Mouse (Mus musculus): ENCODE results near the gene Abcg3.
"Not testable (repeated sequence)": the region's sequence is repeated elsewhere in the genome, so short reads cannot be mapped to it uniquely, and the experiment has no call there.

The Abcg3 gene

DNA sequence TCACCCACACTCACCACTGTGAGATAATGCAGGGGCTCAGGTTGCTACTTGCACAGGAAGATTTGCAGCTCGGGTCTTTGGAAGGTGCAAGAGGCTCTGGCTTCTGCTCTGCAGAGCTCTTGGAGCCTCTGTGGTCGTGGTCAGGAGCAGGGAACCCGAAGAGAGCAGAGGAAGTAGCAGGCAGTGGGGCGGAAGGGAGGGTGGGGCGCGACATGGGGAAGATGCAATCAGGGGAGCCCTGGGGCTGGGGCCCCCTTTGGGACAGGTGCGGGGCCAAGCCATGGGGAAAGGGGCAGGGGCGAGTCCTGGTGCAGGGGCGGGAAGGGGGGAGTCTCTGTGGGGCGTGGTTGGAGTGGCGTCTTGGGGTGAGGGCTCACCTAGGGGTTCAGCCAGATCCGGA, at the start of gene Abcg3:
Gene Abcg3 (minus strand): TSS at position 184 of the 400 bp plus-strand sequence.
- in situ Hi-C loops (cut with MboI; ENCODE audit: unreplicated experiment in 2 of 2), result loop anchor here (10.0 to 25.0 kb wide), 6 partner anchors 132 to 882 kb away; partner anchors contain the start of gene Lrrc8d (in 1 of the 2)

DNA sequence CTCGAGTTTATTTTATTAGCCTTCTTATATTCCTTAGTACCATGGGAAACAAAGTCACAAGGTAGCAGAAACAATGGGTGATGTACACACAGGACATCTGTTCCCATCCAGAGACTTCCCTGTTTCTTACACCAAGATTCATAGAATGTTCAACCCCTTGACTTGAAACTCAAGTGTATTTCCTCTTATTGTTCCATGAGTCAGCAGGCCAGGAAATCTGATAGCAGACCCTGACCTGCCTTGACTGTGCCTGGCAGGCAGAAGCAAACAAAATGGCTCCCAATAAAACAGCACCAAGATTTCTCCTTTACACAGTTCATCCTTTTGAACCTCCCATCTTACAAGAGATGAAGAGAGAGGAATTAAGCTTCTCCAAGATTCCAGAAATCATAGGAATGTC, 30.0 kb upstream of the Abcg3 start:
- in situ Hi-C loops (cut with MboI; ENCODE audit: unreplicated experiment in 2 of 2), result no loop called here

- in situ Hi-C loops (cut with MboI; ENCODE audit: unreplicated experiment in 2 of 2), result no loop called here
Observed at GRCm38 (mm10) chr5:105011570-105011969, 29.1 kb upstream of the Abcg3 start.

GRCm38 (mm10) chr5:105010376-105010775, 27.9 kb upstream of the Abcg3 start:
- in situ Hi-C loops (cut with MboI; ENCODE audit: unreplicated experiment in 2 of 2), result no loop called here

- in situ Hi-C loops (cut with MboI; ENCODE audit: unreplicated experiment in 2 of 2), result loop anchor here (5.0 to 25.0 kb wide), 9 partner anchors 125 to 875 kb away; partner anchors contain the start of gene Lrrc8d (in 1 of the 2)
Observed at GRCm38 (mm10) chr5:104989411-104989810, 6.9 kb upstream of the Abcg3 start.

DNA sequence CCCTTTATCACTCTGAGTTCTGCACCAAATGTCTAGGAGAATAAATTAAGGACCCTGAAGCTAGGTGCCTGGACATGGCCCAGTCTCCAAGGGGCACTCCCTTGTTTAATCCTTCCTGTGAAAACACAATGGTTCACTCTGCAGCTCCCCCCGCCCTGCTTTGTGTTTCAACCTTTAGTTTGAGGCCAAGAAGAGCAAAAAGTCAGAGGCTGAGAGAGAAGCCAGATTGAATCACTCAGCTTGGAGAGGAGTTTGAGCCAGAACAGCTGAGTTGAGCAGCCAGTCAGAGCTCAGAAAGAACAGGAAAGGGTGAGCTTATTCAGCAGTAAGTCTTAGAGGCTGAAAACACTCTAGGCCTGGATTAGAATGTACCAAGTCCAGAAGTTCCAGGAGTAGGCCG, 5.5 kb upstream of the Abcg3 start:
- in situ Hi-C loops (cut with MboI; ENCODE audit: unreplicated experiment in 2 of 2), result loop anchor here (5.0 to 25.0 kb wide), 9 partner anchors 127 to 877 kb away; partner anchors contain the start of gene Lrrc8d (in 1 of the 2)

GRCm38 (mm10) chr5:104986706-104987105, 4.2 kb upstream of the Abcg3 start:
- in situ Hi-C loops (cut with MboI; ENCODE audit: unreplicated experiment in 2 of 2), result loop anchor here (5.0 to 25.0 kb wide), 9 partner anchors 128 to 878 kb away; partner anchors contain the start of gene Lrrc8d (in 1 of the 2)

- in situ Hi-C loops (cut with MboI; ENCODE audit: unreplicated experiment in 2 of 2), result loop anchor here (25.0 kb wide), 2 partner anchors 708 to 883 kb away; partner anchors contain the start of gene Lrrc8d (in 1 of the 2)
Observed at GRCm38 (mm10) chr5:104979040-104979513, 3.4 kb downstream of the Abcg3 start.

DNA sequence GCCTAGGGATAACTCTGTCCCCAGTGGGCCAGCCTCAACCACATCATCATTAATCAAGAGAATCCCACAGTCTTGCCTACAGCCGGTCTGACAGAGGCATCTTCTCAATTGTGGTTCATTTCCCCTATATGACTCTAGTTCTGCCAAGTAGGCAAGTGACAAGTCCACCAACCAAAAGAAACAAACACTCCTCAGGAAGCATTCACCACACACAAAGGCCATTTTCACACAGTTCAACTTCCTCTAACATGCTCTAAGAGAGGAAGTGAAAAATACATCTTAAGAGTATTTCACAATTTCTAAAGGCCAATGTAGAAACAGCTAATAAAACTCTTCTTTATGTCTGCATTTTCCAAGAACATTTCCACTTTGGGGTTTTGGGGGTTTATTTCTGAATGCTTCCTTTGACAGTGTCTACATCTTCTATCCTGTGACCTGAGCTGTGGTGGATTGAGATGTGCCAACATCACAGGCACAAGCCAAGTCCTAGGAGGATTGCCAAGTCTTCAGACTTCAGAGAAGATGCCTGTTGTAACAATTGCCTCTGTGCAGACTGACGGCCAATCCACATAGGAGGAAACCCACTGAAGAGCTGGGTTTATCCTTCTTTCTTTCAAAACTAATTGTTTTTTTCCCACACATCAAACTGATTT, 24.3 kb downstream of the Abcg3 start:
- in situ Hi-C loops (cut with MboI; ENCODE audit: unreplicated experiment in 2 of 2), result no loop called here

DNA sequence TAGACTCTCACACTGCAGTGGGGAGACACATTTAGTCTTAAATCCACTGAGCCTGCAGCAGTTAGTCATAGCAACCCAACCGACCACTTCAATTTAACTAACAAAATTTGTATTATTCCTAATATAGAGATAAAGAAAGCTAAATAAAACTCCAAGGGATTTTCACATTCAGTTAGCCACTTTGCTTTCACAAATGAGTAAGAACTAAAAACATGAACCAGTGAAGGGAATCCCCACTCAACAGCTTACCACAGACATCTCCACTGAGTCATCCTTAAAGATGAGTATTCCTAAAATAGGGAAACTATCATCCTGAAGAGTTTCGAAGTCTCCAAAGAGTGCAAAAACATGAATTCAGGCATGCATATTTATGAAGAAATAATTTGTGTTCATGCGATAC, 27.3 kb downstream of the Abcg3 start:
- in situ Hi-C loops (cut with MboI; ENCODE audit: unreplicated experiment in 2 of 2), result no loop called here

- in situ Hi-C loops (cut with MboI; ENCODE audit: unreplicated experiment in 2 of 2), result no loop called here
Observed at GRCm38 (mm10) chr5:104946951-104947350, 35.6 kb downstream of the Abcg3 start.

DNA sequence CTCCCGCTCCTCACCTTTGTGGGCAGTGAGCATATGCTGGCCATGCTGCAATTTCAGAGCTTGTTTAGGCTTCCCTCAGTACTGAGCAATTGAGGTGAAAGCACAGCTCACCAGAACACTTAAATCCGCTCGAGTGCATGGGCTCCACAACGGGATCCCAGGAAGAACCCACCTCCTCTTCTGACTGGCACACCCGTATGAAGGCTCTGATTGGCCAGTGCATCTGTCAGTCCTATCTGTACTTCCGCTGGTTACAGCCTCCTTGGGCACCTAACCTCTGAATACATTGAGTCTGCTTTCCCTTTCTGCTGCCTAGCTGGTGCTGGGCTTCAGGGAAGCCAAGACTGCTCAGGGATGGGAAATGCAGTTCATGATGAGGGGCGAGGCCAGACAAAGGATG, 48.4 kb downstream of the Abcg3 start:
- in situ Hi-C loops (cut with MboI; ENCODE audit: unreplicated experiment in 2 of 2), result no loop called here

DNA sequence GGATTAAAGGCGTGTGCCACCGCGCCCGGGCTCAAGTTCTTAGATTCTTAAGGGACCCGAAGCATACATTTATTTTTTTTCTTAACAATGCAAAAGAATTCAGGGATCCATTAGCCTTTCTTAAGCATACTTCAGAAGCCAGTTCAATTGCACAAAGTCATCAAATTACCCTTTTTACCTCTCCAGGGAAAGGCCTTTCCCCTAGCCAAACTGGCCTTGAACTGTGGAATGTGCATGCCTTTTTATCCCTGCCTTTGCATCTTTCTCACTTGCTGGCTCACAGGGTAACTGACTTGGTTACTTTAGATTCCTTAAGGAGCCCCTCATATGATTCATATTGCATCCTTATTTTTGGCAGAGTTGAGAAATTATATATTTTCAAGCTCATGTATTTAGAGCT, 76.0 kb downstream of the Abcg3 start:
- in situ Hi-C loops (cut with MboI; ENCODE audit: unreplicated experiment in 2 of 2), result not testable (repeated sequence)
